In genomic region chr3:53863383-53864220, GRCm38 (mm10) we compare ENCODE assay signal across 8 mouse cellular contexts. TPM values are rescaled to one million over a fixed set of nuclear protein-coding genes. Genes with fewer than 3 reads are reported as not detected.
DNase-seq lines count a peak whose midpoint lies in the region; ATAC-seq and TF ChIP-seq lines count a peak whose summit lies in the region.

TSS of gene Ufm1 (minus strand) at chr3:53863830.

- peak within 1 kb of the TSS; percentile 75 for H3K9ac ChIP-seq in heart, embryonic 15.5 days
- H3K9ac ChIP-seq in liver, embryonic 14.5 days (replicated peaks): peak within 1 kb of the TSS; percentile 87
- H3K9ac ChIP-seq in neural tube, embryonic 11.5 days (ENCODE audit: low read length): peak within 1 kb of the TSS; percentile 76
- peak within 1 kb of the TSS; percentile 94 for H3K9ac ChIP-seq in stomach, postnatal 0 days (ENCODE audit: low read length)

- peaks cover 12% of the 10 kb centered on the region for H3K4me1 ChIP-seq in forebrain, embryonic 10.5 days
- peaks cover 7% of the 10 kb centered on the region for H3K4me1 ChIP-seq in heart, embryonic 15.5 days (replicated peaks)
- H3K4me1 ChIP-seq in liver, embryonic 14.5 days (replicated peaks; ENCODE audit: control insufficient read depth in 2 of 2, insufficient read depth in 2 of 2, low read length in 1 of 2): peaks cover 0 to 6% of the 10 kb centered on the region in 2 experiments; a peak in 2 of 4 replicates
- peaks cover 7% of the 10 kb centered on the region for H3K4me1 ChIP-seq in neural tube, embryonic 11.5 days (ENCODE audit: control insufficient read depth, insufficient read depth, low read length)
- 0 out of 2 replicates have a peak, but pooled peaks cover 3% of the 10 kb centered on the region for H3K4me1 ChIP-seq in stomach, postnatal 0 days (replicated peaks; ENCODE audit: control insufficient read depth, insufficient read depth)

- peak within 1 kb of the TSS; percentile 96 for H3K27ac ChIP-seq in forebrain, embryonic 10.5 days
- peak within 1 kb of the TSS; percentile 20; the same call in 1 of the 2 replicates for H3K27ac ChIP-seq in heart, embryonic 15.5 days
- H3K27ac ChIP-seq in liver, embryonic 14.5 days: no peak within 1 kb of the TSS
- no peak within 1 kb of the TSS for H3K27ac ChIP-seq in neural tube, embryonic 11.5 days (ENCODE audit: low read depth, low read length)
- peak within 1 kb of the TSS; percentile 77 for H3K27ac ChIP-seq in stomach, postnatal 0 days (replicated peaks)

- peak within 1 kb of the TSS; percentile 97 for H3K4me3 ChIP-seq in forebrain, embryonic 10.5 days
- peak within 1 kb of the TSS; percentile 94 for H3K4me3 ChIP-seq in heart, embryonic 15.5 days
- peak within 1 kb of the TSS; percentile 94 to 96 for H3K4me3 ChIP-seq in liver, embryonic 14.5 days (ENCODE audit: insufficient read depth in 1 of 2, low read depth in 2 of 2, low read length in 2 of 2)
- peak within 1 kb of the TSS; percentile 96 for H3K4me3 ChIP-seq in neural tube, embryonic 11.5 days (ENCODE audit: low read depth, low read length)
- H3K4me3 ChIP-seq in stomach, postnatal 0 days (ENCODE audit: low read depth, low read length): peak within 1 kb of the TSS; percentile 98

- peaks cover 32% of the 10 kb centered on the region for H3K36me3 ChIP-seq in forebrain, embryonic 10.5 days (replicated peaks)
- peaks cover 27% of the 10 kb centered on the region for H3K36me3 ChIP-seq in heart, embryonic 15.5 days
- peaks cover 13% of the 10 kb centered on the region for H3K36me3 ChIP-seq in liver, embryonic 14.5 days (replicated peaks; ENCODE audit: control insufficient read depth, insufficient read depth, low read depth)
- H3K36me3 ChIP-seq in neural tube, embryonic 11.5 days (ENCODE audit: control insufficient read depth, insufficient read depth, low read length): peaks cover 8% of the 10 kb centered on the region
- peaks cover 9% of the 10 kb centered on the region for H3K36me3 ChIP-seq in stomach, postnatal 0 days (ENCODE audit: control insufficient read depth, insufficient read depth, low read length)

- WGBS in forebrain, embryonic 10.5 days: under 1% methylated on average over 58 of the region's 58 CpGs
- WGBS in heart, embryonic 15.5 days: under 1% methylated on average over 58 of the region's 58 CpGs
- WGBS in liver, embryonic 14.5 days (ENCODE audit: insufficient replicate concordance): under 1% methylated on average over 58 of the region's 58 CpGs
- WGBS in neural tube, embryonic 11.5 days: under 1% methylated on average over 58 of the region's 58 CpGs
- under 1% methylated on average over 58 of the region's 58 CpGs for WGBS in stomach, postnatal 0 days

- H3K4me2 ChIP-seq in heart, embryonic 15.5 days: peak within 1 kb of the TSS; percentile 78
- H3K4me2 ChIP-seq in liver, embryonic 14.5 days (ENCODE audit: low read depth): peak within 1 kb of the TSS; percentile 75
- peak within 1 kb of the TSS; percentile 84 for H3K4me2 ChIP-seq in neural tube, embryonic 11.5 days (ENCODE audit: low read depth)
- H3K4me2 ChIP-seq in stomach, postnatal 0 days (replicated peaks; ENCODE audit: low read depth): peak within 1 kb of the TSS; percentile 63

- no peak for TF ChIP-seq CTCF in liver, embryonic 14.5 days (IDR thresholded peaks at IDR 0.05; ENCODE audit: low read depth)
- TF ChIP-seq CTCF in stomach, postnatal 0 days (IDR thresholded peaks at IDR 0.05; ENCODE audit: low read depth): peak; percentile 23; the same call in 1 of the 2 replicates

- TF ChIP-seq EP300 in liver, embryonic 14.5 days (IDR thresholded peaks at IDR 0.05; ENCODE audit: low read depth): peak; percentile 63
- peak; percentile 98 for TF ChIP-seq EP300 in stomach, postnatal 0 days (optimal IDR thresholded peaks at IDR 0.05)

- ATAC-seq in heart, embryonic 15.5 days (replicated peaks; ENCODE audit: insufficient number of reproducible peaks, insufficient read depth, low FRiP score, low read depth): peak; percentile 98
- peak; percentile 98 for ATAC-seq in liver, embryonic 14.5 days (ENCODE audit: insufficient read depth)
- peak; percentile 98 for ATAC-seq in neural tube, embryonic 11.5 days (ENCODE audit: insufficient read depth, low FRiP score, low TSS enrichment)
- peak; percentile 99 for ATAC-seq in stomach, postnatal 0 days (ENCODE audit: low FRiP score, low TSS enrichment)

- peak; percentile 80 to 83 for DNase-seq in CD8-positive naive resting alpha-beta T cell, adult 2 months (ENCODE audit: low read depth in 2 of 2, low spot score in 2 of 2)
- peak; percentile 86 for DNase-seq in c-Kit-positive CD71-negative TER-119-negative erythroid progenitor cells, embryonic 14.5 days (ENCODE audit: low read depth)
- peak; percentile 90 for DNase-seq in forebrain, embryonic 10.5 days (ENCODE audit: extremely low spot score, low spot score)
- peak; percentile 95 to 98 for DNase-seq in kidney, postnatal 25 days
- DNase-seq in liver, embryonic 14.5 days (ENCODE audit: low read depth in 3 of 3, low spot score in 3 of 3): peak; percentile 84 to 87 (median 86)
- peak; percentile 95 for DNase-seq in neural tube, embryonic 11.5 days (ENCODE audit: low spot score)
- peak; percentile 93 for DNase-seq in stomach, postnatal 0 days (ENCODE audit: low spot score)

- no peaks in the 10 kb centered on the region for H3K27me3 ChIP-seq in forebrain, embryonic 10.5 days (ENCODE audit: poor library complexity, severe bottlenecking)
- no peaks in the 10 kb centered on the region for H3K27me3 ChIP-seq in heart, embryonic 15.5 days
- no peaks in the 10 kb centered on the region for H3K27me3 ChIP-seq in liver, embryonic 14.5 days (ENCODE audit: control insufficient read depth, insufficient read depth, low read length)
- H3K27me3 ChIP-seq in neural tube, embryonic 11.5 days (ENCODE audit: control insufficient read depth, insufficient read depth, low read length): no peaks in the 10 kb centered on the region
- no peaks in the 10 kb centered on the region for H3K27me3 ChIP-seq in stomach, postnatal 0 days (ENCODE audit: control insufficient read depth, insufficient read depth, low read length)

- H3K9me3 ChIP-seq in forebrain, embryonic 10.5 days: no peaks in the 10 kb centered on the region
- H3K9me3 ChIP-seq in heart, embryonic 15.5 days (replicated peaks): no peaks in the 10 kb centered on the region
- no peaks in the 10 kb centered on the region for H3K9me3 ChIP-seq in liver, embryonic 14.5 days (ENCODE audit: control insufficient read depth, low read length)
- H3K9me3 ChIP-seq in neural tube, embryonic 11.5 days (ENCODE audit: control insufficient read depth, low read length): no peaks in the 10 kb centered on the region
- H3K9me3 ChIP-seq in stomach, postnatal 0 days (ENCODE audit: control insufficient read depth, low read length): no peaks in the 10 kb centered on the region

RNA-seq across cellular contexts. Expression of gene Ufm1, which starts in this region (rescaled TPM):
- polyA plus RNA-seq in forebrain, embryonic 10.5 days (2016; fragmentation: Nextera tagmentation; extraction: Ambion mirVana): 94.3 and 99.0 TPM in 2 replicates
- 58.4 and 73.3 TPM in 2 replicates for polyA plus RNA-seq in heart, embryonic 15.5 days (2015; fragmentation: Nextera tagmentation; extraction: Ambion mirVana)
- polyA plus RNA-seq in liver, embryonic 14.5 days (2012; rRNA removed): 3.7 and 9.0 TPM in 2 replicates
- 55.3 and 56.6 TPM in 2 replicates for polyA plus RNA-seq in liver, embryonic 14.5 days (2014; fragmentation: Nextera tagmentation; extraction: Ambion mirVana)
- 105 and 106 TPM in 2 replicates for polyA plus RNA-seq in neural tube, embryonic 11.5 days (2014; fragmentation: Nextera tagmentation; extraction: Ambion mirVana)
- polyA plus RNA-seq in stomach, postnatal 0 days (2015; fragmentation: Nextera tagmentation; extraction: Ambion mirVana): 150 and 163 TPM in 2 replicates

Comparison
In these comparisons a context has a peak if more than half of its experiments do, and no peak if none do; other contexts are left out.
1. H3K27ac ChIP-seq: peak in forebrain, embryonic 10.5 days (single experiment), heart, embryonic 15.5 days (single experiment) and stomach, postnatal 0 days (single experiment); none in liver, embryonic 14.5 days (single experiment) and neural tube, embryonic 11.5 days (single experiment).
2. Peak in every context shown above with its lines, with median percentiles within 50 percentile points of each other: DNase-seq, H3K4me3 ChIP-seq, ATAC-seq, H3K4me2 ChIP-seq and H3K9ac ChIP-seq.